Mouse (Mus musculus) E14TG2a.4 (cell line): ENCODE measurements at regions not wholly inside any gene's neighbourhood (a gene's known extent, or its start where the extent isn't known, plus 50 kb on each side); places are given as distances from the start of the nearest gene placed in this dataset.

ENCODE experiments used
- CTCF ChIP-seq: conservative IDR thresholded peaks from 2 replicates; pipeline ENCODE4 v1.5.1; 2014; ENCODE audit warnings: low read length
- NANOG ChIP-seq: IDR thresholded peaks from 2 replicates; pipeline ENCODE4 v1.6.1; 2014; ENCODE audit warnings: borderline replicate concordance, low read length, mixed read lengths
- POU5F1 ChIP-seq: IDR thresholded peaks from 2 replicates; pipeline ENCODE4 v1.6.1; 2014; ENCODE audit warnings: low read length, borderline replicate concordance

DNA sequence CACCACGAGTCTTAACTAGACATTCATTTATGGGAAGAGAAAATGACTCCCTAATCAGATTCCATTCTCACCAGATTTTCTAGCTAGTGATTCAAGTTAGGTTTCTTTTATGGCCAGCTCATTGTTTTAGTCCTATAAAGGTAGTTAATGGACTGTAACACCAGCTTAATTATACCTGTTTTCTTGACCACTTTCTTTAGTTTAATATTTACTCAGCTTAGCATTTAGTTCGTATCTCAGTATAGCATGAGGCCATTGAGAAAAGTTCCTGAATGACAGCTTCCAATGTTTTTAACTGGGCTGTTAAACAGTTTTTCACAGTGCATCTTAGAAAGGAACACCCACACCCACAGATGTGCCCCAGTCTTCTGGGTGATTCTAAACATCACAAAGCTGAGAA lies 1320.3 kb downstream of the Gsdmc2 start:
- TF ChIP-seq CTCF (no peak), POU5F1 (no peak), NANOG (no peak)
